ENCODE assay signal across 26 mouse cellular contexts in genomic region chr10:70299118-70299517, GRCm38 (mm10). TPM values are rescaled to one million over a fixed set of nuclear protein-coding genes. Genes with fewer than 3 reads are reported as not detected.
A peak's percentile ranks its signal among the peaks of the same experiment; 100 is the strongest.
DNase-seq lines count a peak whose midpoint lies in the region; ATAC-seq and TF ChIP-seq lines count a peak whose summit lies in the region.
"Had no signal": no experiment of that assay in that cellular context is flagged by ENCODE, and none has a peak within 500 bp of the region (broad histone marks: within the 10 kb centered on the region; RNA-seq: fewer than 3 reads in every experiment).

No protein-coding gene starts in this region.

- H3K4me2 ChIP-seq in kidney, postnatal 0 days (ENCODE audit: low read length), result no peak overlapping the region
- H3K4me2 ChIP-seq: forebrain, embryonic 13.5 days; heart, embryonic 12.5 days; heart, embryonic 15.5 days; hindbrain, embryonic 14.5 days had no signal

- TF ChIP-seq CTCF in kidney, postnatal 0 days (IDR thresholded peaks at IDR 0.05; ENCODE audit: low read depth), result no peak

- no peak overlapping the region for H3K4me3 ChIP-seq in kidney, postnatal 0 days (replicated peaks; ENCODE audit: low read depth, low read length)
- H3K4me3 ChIP-seq: forebrain, embryonic 10.5 days; forebrain, embryonic 13.5 days; gastrocnemius, adult 2 months; heart, embryonic 12.5 days; heart, embryonic 15.5 days had no signal

- no peak overlapping the region for H3K9ac ChIP-seq in kidney, postnatal 0 days (ENCODE audit: low read depth, low read length)
- H3K9ac ChIP-seq: forebrain, embryonic 13.5 days; forebrain, postnatal 0 days; heart, embryonic 12.5 days; heart, embryonic 15.5 days; hindbrain, embryonic 14.5 days had no signal

- no peaks in the 10 kb centered on the region for H3K9me3 ChIP-seq in kidney, postnatal 0 days (replicated peaks; ENCODE audit: low read length)
- H3K9me3 ChIP-seq: forebrain, embryonic 10.5 days; forebrain, embryonic 13.5 days; heart, embryonic 15.5 days had no signal

- WGBS in kidney, postnatal 0 days, result 56% methylated on average over 2 of the region's 2 CpGs

- ATAC-seq in kidney, postnatal 0 days (replicated peaks; ENCODE audit: low FRiP score, low read depth), result no peak
- peak; percentile 66 for ATAC-seq in common myeloid progenitor, adult 5-6 weeks (replicated peaks; ENCODE audit: low read depth, poor library complexity, severe bottlenecking)
- ATAC-seq: activated CD4-positive, CD25-positive, alpha-beta regulatory T cell, adult 4 months; forebrain, embryonic 13.5 days; forebrain, postnatal 0 days; hindbrain, postnatal 0 days; inflammation-experienced regulatory T-cells, adult 6 months had no signal

- no peak overlapping the region for H3K27ac ChIP-seq in kidney, postnatal 0 days
- H3K27ac ChIP-seq: forebrain, embryonic 10.5 days; forebrain, embryonic 13.5 days; gastrocnemius, adult 2 months; heart, embryonic 15.5 days; hindbrain, embryonic 14.5 days; hindbrain, postnatal 0 days had no signal

- H3K27me3 ChIP-seq in kidney, postnatal 0 days (ENCODE audit: insufficient read depth, low read length), result no peaks in the 10 kb centered on the region
- H3K27me3 ChIP-seq: heart, embryonic 12.5 days; heart, embryonic 15.5 days had no signal

- DNase-seq in kidney, postnatal 0 days (ENCODE audit: low spot score), result peak; percentile 66
- no peak for DNase-seq in kidney, postnatal 36 days
- DNase-seq in 3T3-L1 (ENCODE audit: low read depth, low spot score), result peak; percentile 10
- no peak for DNase-seq in left cerebral cortex, adult 9 months (ENCODE audit: low spot score in 2 of 2)
- DNase-seq in urinary bladder, postnatal 36 days (ENCODE audit: low spot score in 2 of 2), result no peak
- DNase-seq: adrenal gland, adult 8-10 months; adrenal gland, postnatal 25 days; cerebellum, adult 11-12 months; cerebellum, adult 8-10 months; cerebellum, postnatal 10 days; cerebellum, postnatal 36 days; forebrain, postnatal 0 days; gastrocnemius, adult 2 months; gastrocnemius, postnatal 14 days; heart, adult 11 months; heart, postnatal 10 days; heart, postnatal 36 days had no signal

- H3K36me3 ChIP-seq in kidney, postnatal 0 days (ENCODE audit: insufficient read depth, low read length), result no peaks in the 10 kb centered on the region
- H3K36me3 ChIP-seq: forebrain, embryonic 10.5 days; heart, embryonic 12.5 days; heart, embryonic 15.5 days had no signal

- peaks cover 6% of the 10 kb centered on the region for H3K4me1 ChIP-seq in kidney, postnatal 0 days (replicated peaks; ENCODE audit: insufficient read depth, low read length)
- H3K4me1 ChIP-seq: forebrain, embryonic 13.5 days had no signal

RNA-seq across cellular contexts. Expression of gene Slc16a9, which starts 54.2 kb away (rescaled TPM):
- 6.7 and 7.5 TPM in 2 replicates for polyA plus RNA-seq in kidney, postnatal 0 days (2015; fragmentation: Nextera tagmentation; extraction: Ambion mirVana)
- 0.91 and 3.1 TPM in 2 replicates for total RNA-seq in common myeloid progenitor, adult 5-6 weeks (2017)
- polyA plus RNA-seq: activated CD4-positive, CD25-positive, alpha-beta regulatory T cell, adult 4 months; inflammation-experienced regulatory T-cells, adult 6 months had no signal

Comparison
In these comparisons a context has a peak if more than half of its experiments do, and no peak if none do; other contexts are left out.
1. DNase-seq: peak in kidney, postnatal 0 days (single experiment) and 3T3-L1 (single experiment); none in kidney, postnatal 36 days (0 of 2), left cerebral cortex, adult 9 months (0 of 2) and urinary bladder, postnatal 36 days (0 of 2).